In the genomic region with DNA sequence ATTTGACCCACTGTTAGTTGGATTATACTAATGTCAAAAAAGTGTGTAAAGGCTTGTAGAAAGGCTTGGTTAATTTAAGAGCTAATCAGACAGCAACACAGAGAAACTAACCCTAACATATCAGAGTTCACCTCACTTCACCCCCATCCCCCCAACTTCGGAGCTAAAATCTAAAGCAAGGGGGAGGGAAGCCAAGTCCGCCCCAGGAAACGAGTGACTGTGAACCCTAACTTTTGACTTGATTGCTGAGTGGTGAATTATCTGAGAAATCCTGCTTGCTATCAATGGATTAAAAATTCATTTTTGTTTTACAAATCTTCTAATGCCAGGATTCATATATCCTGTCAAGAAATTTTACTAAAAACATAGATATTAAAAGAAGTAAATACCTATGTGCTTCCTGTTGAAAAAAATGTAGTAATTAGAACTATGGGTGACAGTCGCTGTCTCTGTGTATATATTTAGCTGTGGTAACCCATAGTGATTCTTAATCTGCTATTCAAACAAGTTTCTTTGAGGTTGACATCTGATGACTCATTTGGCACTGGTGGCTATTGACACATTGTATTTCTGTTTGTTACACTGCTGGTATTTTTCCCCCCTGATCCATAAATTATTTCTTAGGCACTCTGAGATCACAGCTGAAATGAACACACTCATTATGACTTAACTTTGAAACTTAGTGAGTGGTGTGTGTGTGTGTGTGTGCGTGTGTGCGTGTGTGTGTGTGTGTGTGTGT, we compare ENCODE assay signal across 16 mouse cellular contexts. TPM values are rescaled to one million over a fixed set of nuclear protein-coding genes. Genes with fewer than 3 reads are reported as not detected.
DNase-seq lines count a peak whose midpoint lies in the region; ATAC-seq and TF ChIP-seq lines count a peak whose summit lies in the region.
"Had no signal": no experiment of that assay in that cellular context is flagged by ENCODE, and none has a peak within 500 bp of the region (broad histone marks: within the 10 kb centered on the region; RNA-seq: fewer than 3 reads in every experiment).

No protein-coding gene starts in this region.

- H3K4me2 ChIP-seq in stomach, postnatal 0 days (replicated peaks; ENCODE audit: low read depth): no peak overlapping the region
- H3K4me2 ChIP-seq in forebrain, postnatal 0 days (ENCODE audit: low read depth): no peak overlapping the region
- H3K4me2 ChIP-seq: embryonic facial prominence, embryonic 12.5 days; hindbrain, embryonic 14.5 days; liver, embryonic 12.5 days had no signal

- ATAC-seq in megakaryocyte, adult 5-6 weeks (ENCODE audit: poor library complexity, severe bottlenecking): peak; percentile 45; the same call in 1 of the 2 replicates
- peak; percentile 78 for ATAC-seq in stomach, postnatal 0 days (ENCODE audit: low FRiP score, low TSS enrichment)
- no peak for ATAC-seq in forebrain, postnatal 0 days
- ATAC-seq: liver, embryonic 12.5 days had no signal

- H3K36me3 ChIP-seq in stomach, postnatal 0 days (ENCODE audit: control insufficient read depth, insufficient read depth, low read length): no peaks in the 10 kb centered on the region
- no peaks in the 10 kb centered on the region for H3K36me3 ChIP-seq in forebrain, postnatal 0 days (ENCODE audit: insufficient read depth)
- H3K36me3 ChIP-seq in hindbrain, embryonic 10.5 days: no peaks in the 10 kb centered on the region
- H3K36me3 ChIP-seq: embryonic facial prominence, embryonic 12.5 days; liver, embryonic 12.5 days had no signal

- no peak overlapping the region for H3K27ac ChIP-seq in stomach, postnatal 0 days (replicated peaks)
- no peak overlapping the region for H3K27ac ChIP-seq in forebrain, postnatal 0 days (ENCODE audit: low read depth, low read length)
- no peak overlapping the region for H3K27ac ChIP-seq in hindbrain, embryonic 10.5 days
- H3K27ac ChIP-seq: embryonic facial prominence, embryonic 12.5 days; forebrain, embryonic 10.5 days; hindbrain, embryonic 14.5 days; liver, embryonic 12.5 days; midbrain, embryonic 10.5 days had no signal

- TF ChIP-seq CTCF in stomach, postnatal 0 days (IDR thresholded peaks at IDR 0.05; ENCODE audit: low read depth): no peak
- TF ChIP-seq CTCF in forebrain, postnatal 0 days (IDR thresholded peaks at IDR 0.05; ENCODE audit: low read depth): no peak

- H3K27me3 ChIP-seq in stomach, postnatal 0 days (ENCODE audit: control insufficient read depth, insufficient read depth, low read length): no peaks in the 10 kb centered on the region
- no peaks in the 10 kb centered on the region for H3K27me3 ChIP-seq in forebrain, postnatal 0 days (ENCODE audit: insufficient read depth, low read length)
- no peaks in the 10 kb centered on the region for H3K27me3 ChIP-seq in hindbrain, embryonic 10.5 days (ENCODE audit: insufficient read depth, poor library complexity, severe bottlenecking)
- H3K27me3 ChIP-seq: embryonic facial prominence, embryonic 12.5 days; liver, embryonic 12.5 days had no signal

- no peaks in the 10 kb centered on the region for H3K4me1 ChIP-seq in stomach, postnatal 0 days (replicated peaks; ENCODE audit: control insufficient read depth, insufficient read depth)
- H3K4me1 ChIP-seq in forebrain, postnatal 0 days (ENCODE audit: insufficient read depth): no peaks in the 10 kb centered on the region
- no peaks in the 10 kb centered on the region for H3K4me1 ChIP-seq in hindbrain, embryonic 10.5 days (replicated peaks)
- H3K4me1 ChIP-seq: embryonic facial prominence, embryonic 12.5 days had no signal

- DNase-seq in CD4-positive helper T cell, adult 2 months (ENCODE audit: low read depth, low spot score): peak; percentile 85
- peak; percentile 80 for DNase-seq in Muller cell, postnatal 12 days (ENCODE audit: inconsistent ontology term)
- DNase-seq in stomach, postnatal 0 days (ENCODE audit: low spot score): no peak
- DNase-seq in adrenal gland, adult (ENCODE audit: inconsistent age in 2 of 2, low spot score in 1 of 2): no peak
- no peak for DNase-seq in forebrain, postnatal 0 days
- DNase-seq in hindbrain, embryonic 10.5 days (ENCODE audit: low spot score): no peak
- DNase-seq: cerebellum, adult 11 months; kidney, adult 11 months; kidney, postnatal 36 days; right cerebral cortex, postnatal 14 days had no signal

- H3K4me3 ChIP-seq in stomach, postnatal 0 days (ENCODE audit: low read depth, low read length): no peak overlapping the region
- H3K4me3 ChIP-seq in forebrain, postnatal 0 days (ENCODE audit: low read depth, low read length): no peak overlapping the region
- H3K4me3 ChIP-seq in hindbrain, embryonic 10.5 days: no peak overlapping the region
- H3K4me3 ChIP-seq: embryonic facial prominence, embryonic 12.5 days; forebrain, embryonic 10.5 days; liver, embryonic 12.5 days; midbrain, embryonic 10.5 days had no signal

- no peak overlapping the region for H3K9ac ChIP-seq in stomach, postnatal 0 days (ENCODE audit: low read length)
- no peak overlapping the region for H3K9ac ChIP-seq in forebrain, postnatal 0 days
- H3K9ac ChIP-seq: embryonic facial prominence, embryonic 12.5 days; hindbrain, embryonic 14.5 days; liver, embryonic 12.5 days had no signal

- TF ChIP-seq EP300 in stomach, postnatal 0 days (optimal IDR thresholded peaks at IDR 0.05): no peak

- WGBS in stomach, postnatal 0 days: 73% methylated on average over 6 of the region's 6 CpGs
- 63% methylated on average over 6 of the region's 6 CpGs for WGBS in forebrain, postnatal 0 days
- 84% methylated on average over 6 of the region's 6 CpGs for WGBS in hindbrain, embryonic 10.5 days

- no peaks in the 10 kb centered on the region for H3K9me3 ChIP-seq in stomach, postnatal 0 days (ENCODE audit: control insufficient read depth, low read length)
- H3K9me3 ChIP-seq in forebrain, postnatal 0 days (ENCODE audit: low read length): no peaks in the 10 kb centered on the region
- H3K9me3 ChIP-seq in hindbrain, embryonic 10.5 days: no peaks in the 10 kb centered on the region
- H3K9me3 ChIP-seq: embryonic facial prominence, embryonic 12.5 days; forebrain, embryonic 10.5 days; liver, embryonic 12.5 days; midbrain, embryonic 10.5 days had no signal

RNA-seq across cellular contexts. Expression of gene Gm9887, which starts 13.5 kb away (rescaled TPM):
- not detected in 2 replicates for total RNA-seq in megakaryocyte, adult 5-6 weeks (2015)
- not detected in 2 replicates for total RNA-seq in megakaryocyte, adult 5-6 weeks (2017)
- polyA plus RNA-seq in stomach, postnatal 0 days (2015; fragmentation: Nextera tagmentation; extraction: Ambion mirVana): 2.4 and 4.1 TPM in 2 replicates
- 1.6 and 1.8 TPM in 2 replicates for total RNA-seq in forebrain, postnatal 0 days (2014; rRNA removed)
- 1.1 and 1.8 TPM in 2 replicates for polyA plus RNA-seq in forebrain, postnatal 0 days (2015; fragmentation: Nextera tagmentation; extraction: Ambion mirVana)
- 0.96 and 1.9 TPM in 2 replicates for polyA plus RNA-seq in hindbrain, embryonic 10.5 days (2016; fragmentation: Nextera tagmentation; extraction: Ambion mirVana)

RNA-seq across cellular contexts. Expression of gene Arf6, which starts 13.8 kb away (rescaled TPM):
- 78.8 and 94.8 TPM in 2 replicates for total RNA-seq in megakaryocyte, adult 5-6 weeks (2015)
- total RNA-seq in megakaryocyte, adult 5-6 weeks (2017): 125 and 133 TPM in 2 replicates
- polyA plus RNA-seq in stomach, postnatal 0 days (2015; fragmentation: Nextera tagmentation; extraction: Ambion mirVana): 97.8 and 116 TPM in 2 replicates
- total RNA-seq in forebrain, postnatal 0 days (2014; rRNA removed): 108 and 110 TPM in 2 replicates
- polyA plus RNA-seq in forebrain, postnatal 0 days (2015; fragmentation: Nextera tagmentation; extraction: Ambion mirVana): 52.9 and 56.3 TPM in 2 replicates
- polyA plus RNA-seq in hindbrain, embryonic 10.5 days (2016; fragmentation: Nextera tagmentation; extraction: Ambion mirVana): 35.9 and 42.4 TPM in 2 replicates

RNA-seq across cellular contexts. Expression of gene Nemf, which starts 28.7 kb away (rescaled TPM):
- total RNA-seq in megakaryocyte, adult 5-6 weeks (2015): 43.7 and 44.6 TPM in 2 replicates
- 67.3 and 79.7 TPM in 2 replicates for total RNA-seq in megakaryocyte, adult 5-6 weeks (2017)
- 46.5 and 50.0 TPM in 2 replicates for polyA plus RNA-seq in stomach, postnatal 0 days (2015; fragmentation: Nextera tagmentation; extraction: Ambion mirVana)
- total RNA-seq in forebrain, postnatal 0 days (2014; rRNA removed): 44.4 and 47.7 TPM in 2 replicates
- 47.6 and 64.7 TPM in 2 replicates for polyA plus RNA-seq in forebrain, postnatal 0 days (2015; fragmentation: Nextera tagmentation; extraction: Ambion mirVana)
- 69.6 and 91.1 TPM in 2 replicates for polyA plus RNA-seq in hindbrain, embryonic 10.5 days (2016; fragmentation: Nextera tagmentation; extraction: Ambion mirVana)

Comparison
In these comparisons a context has a peak if more than half of its experiments do, and no peak if none do; other contexts are left out.
1. DNase-seq: peak in CD4-positive helper T cell, adult 2 months (single experiment) and Muller cell, postnatal 12 days (single experiment); none in stomach, postnatal 0 days (single experiment), adrenal gland, adult (0 of 2), forebrain, postnatal 0 days (single experiment) and hindbrain, embryonic 10.5 days (single experiment).